Mouse (Mus musculus) gastrocnemius, postnatal 10 days (tissue): ENCODE data around the gene Gm29276. TPM values are rescaled to one million over a fixed set of nuclear protein-coding genes. Genes with fewer than 3 reads are reported as not detected.
"Not testable (repeated sequence)": the region's sequence is repeated elsewhere in the genome, so short reads cannot be mapped to it uniquely, and the experiment has no call there.

ENCODE experiments used
- DNase-seq: peaks from one replicate; pipeline ENCODE4 v3.0.0; 2021; ENCODE audit warnings: mixed read lengths
- long read RNA-seq, 2 experiments: library from polyadenylated mRNA; stranded (forward); transcript quantifications; one replicate each; pipeline ENCODE4 v2.0.0; 2021
- total RNA-seq, 2 experiments: library from RNA; stranded (reverse); gene quantifications; 2 replicates each; pipeline ENCODE4 v1.2.3; 2021

Gene Gm29276
- not detected for total RNA-seq
- long read RNA-seq, experiment 1, result 0 reads
- long read RNA-seq, experiment 2, result 0 reads

- DNase-seq, result not testable (repeated sequence)
These were observed at the start of gene Gm29276 for GRCm38 (mm10) chrY:42582150-42582549. Gm29276 (minus strand) TSS chrY:42582250.
